Mouse (Mus musculus): ENCODE data around the gene Olfr1416. TPM values are rescaled to one million over a fixed set of nuclear protein-coding genes. Genes with fewer than 3 reads are reported as not detected.
A peak's percentile ranks its signal among the peaks of the same experiment; 100 is the strongest.

The Olfr1416 gene
- polyA plus RNA-seq, 1 experiment from 2014 or later: not detected

GRCm38 (mm10) chr1:92458416-92458815, 26.5 kb downstream of the Olfr1416 start:
- H3K27ac ChIP-seq: no peak overlapping the region
- no peak overlapping the region for H3K4me3 ChIP-seq (replicated peaks)
- no peak overlapping the region for H3K9ac ChIP-seq (replicated peaks)
- peaks cover 91% of the 10 kb centered on the region for H3K36me3 ChIP-seq
- no peaks in the 10 kb centered on the region for H3K4me1 ChIP-seq (replicated peaks)
- H3K27me3 ChIP-seq: no peaks in the 10 kb centered on the region
- H3K4me2 ChIP-seq: no peak overlapping the region
- 93% methylated on average over 6 of the region's 6 CpGs for WGBS
- no peaks in the 10 kb centered on the region; the same call in 1 of the 2 replicates for H3K9me3 ChIP-seq
- ATAC-seq (ENCODE audit: insufficient number of reproducible peaks, insufficient read depth, low FRiP score, low TSS enrichment, low read depth): no peak

- no peaks in the 10 kb centered on the region; the same call in 1 of the 2 replicates for H3K9me3 ChIP-seq
- no peak for ATAC-seq (ENCODE audit: insufficient number of reproducible peaks, insufficient read depth, low FRiP score, low TSS enrichment, low read depth)
- no peaks in the 10 kb centered on the region for H3K27me3 ChIP-seq
- H3K9ac ChIP-seq (replicated peaks): no peak overlapping the region
- H3K4me3 ChIP-seq (replicated peaks): no peak overlapping the region
- no peak overlapping the region for H3K4me2 ChIP-seq
- peaks cover 91% of the 10 kb centered on the region for H3K36me3 ChIP-seq
- H3K27ac ChIP-seq: no peak overlapping the region
- H3K4me1 ChIP-seq (replicated peaks): no peaks in the 10 kb centered on the region
These were observed 27.2 kb downstream of the Olfr1416 start for GRCm38 (mm10) chr1:92457758-92458157.

GRCm38 (mm10) chr1:92453751-92454445, 31.0 kb downstream of the Olfr1416 start:
- H3K4me3 ChIP-seq (replicated peaks): no peak overlapping the region
- 80% methylated on average over 8 of the region's 8 CpGs for WGBS
- no peaks in the 10 kb centered on the region; the same call in 1 of the 2 replicates for H3K9me3 ChIP-seq
- no peak overlapping the region for H3K9ac ChIP-seq (replicated peaks)
- H3K4me2 ChIP-seq: no peak overlapping the region
- no peaks in the 10 kb centered on the region for H3K4me1 ChIP-seq (replicated peaks)
- H3K27me3 ChIP-seq: no peaks in the 10 kb centered on the region
- peaks cover 92% of the 10 kb centered on the region for H3K36me3 ChIP-seq
- no peak overlapping the region for H3K27ac ChIP-seq
- ATAC-seq (ENCODE audit: insufficient number of reproducible peaks, insufficient read depth, low FRiP score, low TSS enrichment, low read depth): no peak

- Histone ChIP-seq H3K36me3 (peaks cover 98% of the 10 kb centered on the region), H3K27ac (no peak overlapping the region), H3K4me3 (replicated peaks) (no peak overlapping the region), H3K9ac (replicated peaks) (no peak overlapping the region), H3K27me3 (no peaks in the 10 kb centered on the region), H3K9me3 (no peaks in the 10 kb centered on the region), H3K4me2 (no peak overlapping the region), H3K4me1 (replicated peaks) (no peaks in the 10 kb centered on the region)
- no peak for ATAC-seq (ENCODE audit: insufficient number of reproducible peaks, insufficient read depth, low FRiP score, low TSS enrichment, low read depth)
- WGBS: 80% methylated on average over 3 of the region's 3 CpGs
These were observed 36.6 kb downstream of the Olfr1416 start for GRCm38 (mm10) chr1:92448293-92448692.

GRCm38 (mm10) chr1:92441453-92442063, 43.4 kb downstream of the Olfr1416 start:
- no peak overlapping the region for H3K27ac ChIP-seq
- peaks cover 81% of the 10 kb centered on the region for H3K36me3 ChIP-seq
- H3K4me1 ChIP-seq (replicated peaks): peaks cover 26% of the 10 kb centered on the region
- H3K4me3 ChIP-seq (replicated peaks): no peak overlapping the region
- no peaks in the 10 kb centered on the region for H3K27me3 ChIP-seq
- 79% methylated on average over 6 of the region's 6 CpGs for WGBS
- no peak for ATAC-seq (ENCODE audit: insufficient number of reproducible peaks, insufficient read depth, low FRiP score, low TSS enrichment, low read depth)
- no peak overlapping the region for H3K4me2 ChIP-seq
- H3K9ac ChIP-seq (replicated peaks): no peak overlapping the region
- H3K9me3 ChIP-seq: no peaks in the 10 kb centered on the region

- 88% methylated on average over 9 of the region's 9 CpGs for WGBS
- Histone ChIP-seq H3K4me2 (no peak overlapping the region), H3K4me1 (replicated peaks) (peaks cover 30% of the 10 kb centered on the region), H3K27ac (no peak overlapping the region), H3K4me3 (replicated peaks) (no peak overlapping the region), H3K9me3 (no peaks in the 10 kb centered on the region), H3K9ac (replicated peaks) (no peak overlapping the region), H3K36me3 (peaks cover 70% of the 10 kb centered on the region), H3K27me3 (no peaks in the 10 kb centered on the region)
- no peak for ATAC-seq (ENCODE audit: insufficient number of reproducible peaks, insufficient read depth, low FRiP score, low TSS enrichment, low read depth)
These were observed 44.7 kb downstream of the Olfr1416 start for GRCm38 (mm10) chr1:92440066-92440750.

GRCm38 (mm10) chr1:92437678-92438271, 47.1 kb downstream of the Olfr1416 start:
- WGBS: 27% methylated on average over 9 of the region's 9 CpGs
- Histone ChIP-seq H3K9ac (replicated peaks) (no peak overlapping the region), H3K27ac (peak overlapping the region; percentile 56), H3K4me3 (replicated peaks) (no peak overlapping the region), H3K4me1 (replicated peaks) (peaks cover 30% of the 10 kb centered on the region), H3K9me3 (no peaks in the 10 kb centered on the region), H3K36me3 (peaks cover 45% of the 10 kb centered on the region), H3K27me3 (no peaks in the 10 kb centered on the region), H3K4me2 (no peak overlapping the region)
- ATAC-seq (ENCODE audit: insufficient number of reproducible peaks, insufficient read depth, low FRiP score, low TSS enrichment, low read depth): 0 out of 2 replicates have a peak, but pooled peaks have one; percentile 27

- Histone ChIP-seq H3K4me2 (no peak overlapping the region), H3K9me3 (no peaks in the 10 kb centered on the region), H3K27ac (no peak overlapping the region), H3K27me3 (no peaks in the 10 kb centered on the region), H3K4me3 (replicated peaks) (no peak overlapping the region), H3K4me1 (replicated peaks) (peaks cover 35% of the 10 kb centered on the region), H3K36me3 (peaks cover 36% of the 10 kb centered on the region), H3K9ac (replicated peaks) (no peak overlapping the region)
- no peak for ATAC-seq (ENCODE audit: insufficient number of reproducible peaks, insufficient read depth, low FRiP score, low TSS enrichment, low read depth)
- WGBS: 40% methylated on average over 4 of the region's 4 CpGs
These were observed 48.0 kb downstream of the Olfr1416 start for GRCm38 (mm10) chr1:92436831-92437321.

GRCm38 (mm10) chr1:92434986-92435385, 49.9 kb downstream of the Olfr1416 start:
- WGBS: 93% methylated on average over 1 of the region's 1 CpGs
- no peak for ATAC-seq (ENCODE audit: insufficient number of reproducible peaks, insufficient read depth, low FRiP score, low TSS enrichment, low read depth)
- Histone ChIP-seq H3K9me3 (no peaks in the 10 kb centered on the region), H3K27me3 (no peaks in the 10 kb centered on the region), H3K9ac (replicated peaks) (no peak overlapping the region), H3K27ac (no peak overlapping the region), H3K36me3 (peaks cover 21% of the 10 kb centered on the region), H3K4me3 (replicated peaks) (no peak overlapping the region), H3K4me1 (replicated peaks) (peaks cover 38% of the 10 kb centered on the region), H3K4me2 (no peak overlapping the region)

GRCm38 (mm10) chr1:92432791-92433190, 52.1 kb downstream of the Olfr1416 start:
- Histone ChIP-seq H3K9me3 (no peaks in the 10 kb centered on the region), H3K9ac (replicated peaks) (no peak overlapping the region), H3K36me3 (no peaks in the 10 kb centered on the region), H3K27me3 (no peaks in the 10 kb centered on the region), H3K4me2 (no peak overlapping the region), H3K4me1 (replicated peaks) (peaks cover 25% of the 10 kb centered on the region), H3K27ac (no peak overlapping the region), H3K4me3 (replicated peaks) (no peak overlapping the region)
- no peak for ATAC-seq (ENCODE audit: insufficient number of reproducible peaks, insufficient read depth, low FRiP score, low TSS enrichment, low read depth)
- 76% methylated on average over 9 of the region's 9 CpGs for WGBS

GRCm38 (mm10) chr1:92432098-92432497, 52.8 kb downstream of the Olfr1416 start:
- no peak for ATAC-seq (ENCODE audit: insufficient number of reproducible peaks, insufficient read depth, low FRiP score, low TSS enrichment, low read depth)
- H3K4me1 ChIP-seq (replicated peaks): peaks cover 18% of the 10 kb centered on the region
- WGBS: 59% methylated on average over 4 of the region's 4 CpGs
- no peaks in the 10 kb centered on the region for H3K9me3 ChIP-seq
- H3K9ac ChIP-seq (replicated peaks): no peak overlapping the region
- H3K4me3 ChIP-seq (replicated peaks): no peak overlapping the region
- H3K4me2 ChIP-seq: no peak overlapping the region
- no peaks in the 10 kb centered on the region for H3K27me3 ChIP-seq
- no peaks in the 10 kb centered on the region for H3K36me3 ChIP-seq
- H3K27ac ChIP-seq: no peak overlapping the region

Data from limb, embryonic 12.5 days (tissue).